Mouse (Mus musculus) retina, adult 2 months (tissue): ENCODE results near the gene Fam178b.
"Not testable (repeated sequence)": the region's sequence is repeated elsewhere in the genome, so short reads cannot be mapped to it uniquely, and the experiment has no call there.

ENCODE experiments used
- DNase-seq: peaks from one replicate; pipeline ENCODE4 v3.0.0-alpha.2; 2012; ENCODE audit warnings: low read depth, low spot score

The Fam178b gene

GRCm38 (mm10) chr1:36672648-36673350 is 10.2 kb downstream of the Fam178b start:
- DNase-seq, result no peak

GRCm38 (mm10) chr1:36671260-36671659 is 11.7 kb downstream of the Fam178b start:
- DNase-seq, result no peak

- no peak for DNase-seq
Observed at GRCm38 (mm10) chr1:36670256-36670655, 12.7 kb downstream of the Fam178b start.

DNA sequence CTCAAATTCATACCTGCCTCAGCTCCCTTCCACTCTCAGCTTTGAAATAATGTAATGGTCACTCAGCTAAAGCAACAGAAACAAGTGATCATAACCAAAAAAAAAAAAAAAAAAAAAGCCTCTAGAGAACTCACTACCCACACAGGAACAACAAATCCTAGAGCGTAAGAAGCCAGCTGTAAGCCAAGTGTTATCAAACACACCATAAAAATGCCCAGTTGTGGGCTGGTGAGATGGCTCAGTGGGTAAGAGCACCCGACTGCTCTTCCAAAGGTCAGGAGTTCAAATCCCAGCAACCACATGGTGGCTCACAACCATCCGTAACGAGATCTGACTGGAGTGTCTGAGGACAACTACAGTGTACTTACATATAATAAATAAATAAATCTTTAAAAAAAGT is 15.0 kb downstream of the Fam178b start:
- DNase-seq, result not testable (repeated sequence)

GRCm38 (mm10) chr1:36665934-36666333 is 17.0 kb downstream of the Fam178b start:
- no peak for DNase-seq

DNA sequence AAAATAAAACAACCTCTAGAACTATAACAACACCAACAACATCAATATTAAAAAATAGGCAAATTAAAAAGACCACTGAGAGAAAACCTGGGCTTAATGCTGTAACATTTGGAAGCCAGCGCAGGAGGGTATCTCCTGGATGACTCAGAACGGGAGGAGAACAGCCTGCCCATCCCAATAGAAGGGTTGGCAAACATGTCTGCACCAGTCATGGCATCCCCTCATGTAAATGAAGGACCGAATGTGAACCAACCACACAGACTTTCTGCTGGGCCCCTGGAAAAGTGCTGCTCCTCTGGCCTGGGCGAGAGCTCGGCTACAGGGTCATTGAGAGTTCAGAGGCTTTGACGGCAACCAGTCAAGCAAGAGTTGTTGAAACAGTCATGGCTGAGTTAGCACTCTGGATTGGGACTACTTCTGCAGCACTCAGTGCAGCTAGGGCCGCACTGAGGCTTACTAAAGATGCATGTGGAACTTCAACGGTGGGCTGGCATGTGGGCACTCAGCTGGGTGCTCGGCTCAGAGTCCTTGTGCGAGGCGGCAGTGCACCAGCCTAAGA is 17.7 kb downstream of the Fam178b start:
- no peak for DNase-seq

DNA sequence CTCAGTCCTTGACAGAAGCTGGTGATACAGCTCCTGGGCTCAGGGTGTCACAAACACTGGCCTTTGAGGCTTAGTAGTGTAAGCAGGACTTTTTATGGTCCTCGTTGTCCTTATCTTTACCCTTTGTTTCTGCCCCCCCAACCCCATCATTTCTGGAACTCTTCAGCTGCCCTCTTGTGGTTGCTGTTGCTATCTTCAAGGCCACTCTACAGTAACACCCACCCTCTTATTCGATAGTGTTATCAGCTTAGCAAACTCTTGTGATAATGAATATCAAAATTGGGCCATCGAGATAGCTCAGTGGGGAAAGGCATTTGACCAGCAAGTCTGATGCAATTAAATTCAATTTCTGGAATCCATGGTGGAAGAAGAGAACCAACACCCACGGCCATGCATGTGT is 18.5 kb downstream of the Fam178b start:
- no peak for DNase-seq

DNA sequence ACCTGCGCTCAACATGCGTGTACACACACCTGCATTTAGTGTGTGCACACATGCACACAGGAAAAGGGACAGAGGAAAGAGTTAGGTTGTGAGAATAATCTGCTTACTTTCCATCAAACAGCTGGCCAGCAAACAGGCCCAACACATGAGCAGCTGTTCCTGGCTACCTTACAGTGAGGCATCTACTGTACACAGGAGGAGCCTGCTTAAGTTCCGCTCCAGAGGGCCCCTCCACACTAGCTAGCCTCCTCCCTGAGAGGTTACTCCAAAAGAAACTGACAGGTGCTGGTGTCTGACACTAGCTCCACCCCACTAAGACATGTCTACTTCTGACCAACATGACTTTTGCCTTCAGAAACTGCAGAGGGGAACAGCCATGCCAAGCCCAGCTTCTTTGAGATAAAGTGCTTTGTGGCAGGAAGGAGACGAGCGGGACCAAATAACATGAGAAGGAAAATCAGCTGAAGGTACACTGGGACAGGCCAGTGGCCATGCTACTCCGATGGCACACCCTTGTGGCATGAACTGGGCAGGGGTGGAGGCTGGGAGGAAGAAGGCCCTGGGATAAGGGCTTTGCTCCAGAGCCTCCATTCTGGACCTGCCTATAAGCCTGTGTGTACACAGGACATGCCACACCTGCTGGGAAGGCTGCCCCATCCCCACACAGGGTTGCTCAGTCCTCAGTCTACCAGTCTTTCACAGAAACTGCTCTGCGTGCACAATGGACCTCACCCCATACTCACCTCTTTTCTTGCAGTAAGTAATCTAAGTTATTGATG is 24.2 kb downstream of the Fam178b start:
- DNase-seq, result no peak

DNA sequence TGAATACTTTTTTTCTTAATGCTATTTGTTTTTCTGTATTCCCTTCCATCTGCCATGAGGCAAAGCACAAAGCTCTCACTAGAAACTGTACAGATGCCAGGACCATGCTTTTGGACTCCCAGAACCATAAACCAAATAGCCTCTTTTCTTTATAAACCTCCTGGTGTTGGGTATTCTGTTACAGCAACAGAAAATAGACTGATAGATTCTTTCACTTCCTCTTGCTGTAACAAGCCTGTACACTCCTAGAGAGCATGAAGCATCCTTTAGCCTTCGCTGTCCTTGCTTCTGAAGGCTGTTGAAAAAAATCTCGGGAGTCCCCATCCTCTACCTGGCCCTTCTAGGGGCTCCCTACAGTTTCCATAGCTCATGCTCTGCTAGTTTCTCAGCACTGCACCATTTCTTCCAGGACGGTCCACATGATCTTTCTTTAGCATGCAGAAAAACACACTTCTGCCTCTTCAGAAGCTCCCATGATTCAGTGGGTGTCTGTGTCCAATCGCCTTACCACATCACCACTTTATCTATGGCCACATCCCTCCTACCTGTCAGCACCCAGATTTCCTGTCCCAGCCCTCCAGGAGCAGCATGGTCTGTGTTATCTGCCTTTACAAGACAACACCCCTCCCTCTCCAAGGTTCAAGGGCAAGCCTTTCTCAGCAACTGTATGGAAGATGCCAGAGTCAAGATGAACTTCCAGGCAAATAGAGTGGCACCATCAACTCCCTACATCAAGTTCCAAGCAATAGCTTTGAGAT is 25.1 kb downstream of the Fam178b start:
- no peak for DNase-seq

- no peak for DNase-seq
Observed at GRCm38 (mm10) chr1:36656233-36656632, 26.8 kb downstream of the Fam178b start.

- DNase-seq, result no peak
Observed at GRCm38 (mm10) chr1:36655039-36655438, 27.9 kb downstream of the Fam178b start.

DNA sequence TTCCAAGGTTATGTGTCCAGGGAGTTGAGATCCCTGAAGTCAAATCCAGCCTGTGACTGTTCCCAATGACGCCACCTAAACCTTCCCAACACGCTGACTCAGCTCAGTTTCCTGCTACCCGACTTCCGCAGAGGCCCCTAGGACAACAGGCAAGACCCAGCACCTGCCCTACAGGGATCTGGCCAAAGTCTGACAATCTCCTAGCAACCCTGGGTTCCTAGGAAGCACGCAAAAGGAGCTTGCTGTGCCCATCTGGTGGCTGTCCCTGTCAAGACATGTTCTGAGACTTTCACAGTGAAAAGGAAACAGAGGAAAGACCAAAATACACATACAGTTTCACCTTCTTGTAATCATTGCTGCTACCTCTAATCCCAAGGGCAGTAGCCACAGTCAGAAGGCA is 35.4 kb downstream of the Fam178b start:
- no peak for DNase-seq

DNA sequence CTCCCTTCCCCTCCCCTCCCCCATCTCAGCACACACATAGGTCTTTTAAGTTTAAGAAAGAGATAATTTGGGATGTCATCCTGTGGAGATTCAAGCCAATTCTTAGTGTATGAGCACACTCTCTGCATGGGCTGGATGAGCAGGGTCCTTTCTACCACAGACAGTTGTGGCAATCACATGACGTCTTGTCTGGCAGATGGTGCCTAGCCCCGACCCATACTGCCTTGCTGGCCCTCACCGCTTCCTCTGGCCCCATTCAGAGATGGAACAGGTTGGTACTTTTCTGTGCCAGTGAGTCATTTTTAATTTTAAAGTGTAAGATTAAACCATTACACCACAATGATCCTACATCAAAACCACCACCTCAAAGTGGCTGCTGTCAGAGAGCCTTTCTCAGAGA is 36.7 kb downstream of the Fam178b start:
- DNase-seq, result no peak

DNA sequence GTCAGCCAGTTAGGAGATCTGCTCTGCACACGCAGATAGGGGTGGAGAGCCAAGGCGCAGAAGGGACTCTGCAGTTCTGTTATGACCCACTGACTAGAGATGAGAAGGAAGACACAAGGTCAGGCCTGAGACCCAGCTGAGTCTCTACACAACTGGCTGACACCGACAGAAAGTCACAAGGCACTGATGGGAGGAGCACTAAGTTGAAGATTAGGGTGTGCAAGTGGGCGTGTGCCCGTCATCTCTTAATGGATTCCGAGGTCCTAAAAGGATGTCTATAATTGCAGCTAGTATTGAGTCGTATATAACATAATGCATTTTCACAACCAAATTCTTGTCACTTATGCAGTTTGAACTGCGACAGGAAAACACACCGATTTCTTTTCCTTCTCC is 38.4 kb downstream of the Fam178b start:
- no peak for DNase-seq

- no peak for DNase-seq
Observed at GRCm38 (mm10) chr1:36643957-36644614, 38.9 kb downstream of the Fam178b start.

- DNase-seq, result no peak
Observed at GRCm38 (mm10) chr1:36635826-36636485, 47.0 kb downstream of the Fam178b start.

DNA sequence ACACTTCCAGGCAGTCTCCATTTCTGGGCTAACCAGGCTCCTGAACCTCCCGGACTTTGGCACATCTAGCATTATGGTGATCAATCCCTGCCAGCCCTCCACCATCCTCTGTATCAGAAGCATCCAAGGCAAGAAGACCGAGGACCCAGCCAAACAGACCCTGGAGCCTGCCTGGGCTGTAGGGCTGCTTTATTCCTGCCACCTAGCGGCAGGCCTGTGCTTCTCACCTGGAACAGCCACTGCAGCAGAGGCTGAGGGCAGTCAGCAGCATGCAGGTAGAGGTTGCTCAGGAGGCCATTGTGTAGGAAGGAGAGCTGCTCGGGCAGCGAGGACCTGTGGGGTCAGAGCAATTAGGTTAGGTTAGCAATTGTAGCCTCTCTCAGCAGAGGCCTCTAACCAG is 48.0 kb downstream of the Fam178b start:
- peak; percentile 29 for DNase-seq

- DNase-seq, result no peak
Observed at GRCm38 (mm10) chr1:36633920-36634319, 49.1 kb downstream of the Fam178b start.

DNA sequence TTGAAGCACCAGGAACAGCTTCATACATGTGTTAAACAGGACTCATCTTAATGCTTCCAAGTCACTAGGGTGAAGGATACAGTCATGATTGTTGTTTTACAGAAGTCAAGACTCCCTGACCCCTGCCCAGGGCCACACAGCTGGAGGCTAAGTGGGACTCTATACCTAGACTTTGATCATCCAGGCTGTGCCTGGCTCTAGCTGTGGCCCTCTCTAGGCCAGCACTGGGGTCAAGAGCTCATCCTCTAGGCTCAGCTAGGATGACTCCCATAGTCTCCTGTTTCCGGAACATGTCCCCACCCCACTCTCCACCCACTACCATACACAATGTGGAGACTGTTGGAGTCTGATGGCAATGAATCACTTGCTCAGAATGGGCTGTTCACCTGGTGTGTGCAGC is 50.1 kb downstream of the Fam178b start:
- no peak for DNase-seq

DNA sequence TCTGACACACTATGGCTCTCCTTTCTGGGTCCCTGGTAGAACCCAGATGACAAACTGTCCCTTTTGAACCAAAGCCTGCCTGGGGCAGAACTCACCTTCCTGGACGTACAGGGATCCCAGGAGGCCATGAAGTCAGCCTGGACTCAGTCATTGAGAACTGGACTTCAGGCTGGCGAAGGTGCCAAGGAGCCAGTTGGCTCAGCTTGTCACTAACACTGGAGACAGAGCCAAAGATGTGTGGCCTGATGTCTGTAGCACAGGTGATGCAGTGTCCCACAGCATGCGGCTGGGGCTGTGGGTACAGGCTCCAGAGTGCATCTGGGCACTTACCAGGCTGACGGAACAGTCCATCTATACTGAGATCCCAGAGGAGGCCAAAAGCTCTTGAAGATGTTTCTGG is 50.9 kb downstream of the Fam178b start:
- no peak for DNase-seq

GRCm38 (mm10) chr1:36631391-36631790 is 51.6 kb downstream of the Fam178b start:
- no peak for DNase-seq
